Mouse (Mus musculus) left cerebral cortex, postnatal 4 days (tissue): ENCODE results near the gene Slc4a8. TPM values are rescaled to one million over a fixed set of nuclear protein-coding genes. Genes with fewer than 3 reads are reported as not detected.

Source experiments
- total RNA-seq, 2 experiments: library from RNA; stranded (reverse); gene quantifications; 2 replicates each; pipeline ENCODE4 v1.2.3; 2021

The Slc4a8 gene
- total RNA-seq, 2 experiments from 2014 or later: 70.6 to 78.6 TPM

Other genes with a start within 250 kb of the Slc4a8 start
- gene Tfcp2, start 209.7 kb upstream of the Slc4a8 start, total RNA-seq: 10 to 100 TPM; 33.0 to 36.5 TPM
- gene Pou6f1, start 161.8 kb upstream of the Slc4a8 start, total RNA-seq: 100 to 1,000 TPM; 123 to 125 TPM
- 10 to 100 TPM; 67.6 to 71.0 TPM for gene Dazap2, start 146.4 kb upstream of the Slc4a8 start, total RNA-seq
- 1 to 10 TPM; 2.4 to 3.2 TPM for gene Smagp, start 124.8 kb upstream of the Slc4a8 start, total RNA-seq
- gene Bin2, start 92.2 kb upstream of the Slc4a8 start, total RNA-seq: 1 to 10 TPM; 1.8 to 2.4 TPM
- 1 to 10 TPM in 1 of 2 experiments, under 1 TPM in 1; 0.74 to 1.2 TPM for gene Cela1, start 73.8 kb upstream of the Slc4a8 start, total RNA-seq
- gene Galnt6, start 32.4 kb upstream of the Slc4a8 start, total RNA-seq: under 1 TPM; 0.34 to 0.40 TPM
- gene Scn8a, start 108.1 kb downstream of the Slc4a8 start, total RNA-seq: 100 to 1,000 TPM; 106 to 113 TPM